28 mouse cellular contexts compared by ENCODE assay signal in the genomic region with DNA sequence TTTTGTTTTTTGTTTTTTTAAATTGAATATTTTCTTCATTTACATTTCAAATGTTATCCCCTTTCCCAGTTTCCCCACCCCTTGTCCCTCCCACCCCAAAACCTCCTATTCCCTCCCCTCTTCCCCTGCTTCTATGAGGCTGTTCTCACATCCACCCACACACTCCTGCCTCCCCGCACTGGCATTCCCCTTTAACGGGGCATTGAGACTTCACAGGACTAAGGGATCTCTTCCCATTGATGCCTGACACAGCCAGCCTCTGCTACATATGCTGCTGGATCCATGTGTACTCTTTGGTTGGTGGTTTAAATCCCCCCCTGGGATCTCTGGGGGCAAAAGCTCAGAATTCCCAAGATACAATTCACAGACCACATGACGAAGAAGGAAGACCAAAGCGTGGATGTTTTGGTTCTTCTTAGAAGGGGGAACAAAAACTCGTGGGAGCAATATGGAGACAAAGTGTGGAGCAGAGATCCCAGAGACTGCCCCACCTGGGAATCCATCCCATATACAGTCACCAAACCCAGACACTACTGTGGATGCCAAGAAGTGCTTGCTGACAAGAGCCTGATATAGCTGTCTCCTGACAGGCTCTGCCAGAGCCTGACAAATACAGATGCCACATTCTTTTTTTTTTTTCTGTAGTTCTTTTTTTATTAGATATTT. TPM values are rescaled to one million over a fixed set of nuclear protein-coding genes. Genes with fewer than 3 reads are reported as not detected.
DNase-seq lines count a peak whose midpoint lies in the region; ATAC-seq and TF ChIP-seq lines count a peak whose summit lies in the region.
"Had no signal": no experiment of that assay in that cellular context is flagged by ENCODE, and none has a peak within 500 bp of the region (broad histone marks: within the 10 kb centered on the region; RNA-seq: fewer than 3 reads in every experiment).

No protein-coding gene starts in this region.

- TF ChIP-seq CTCF in forebrain, postnatal 0 days (IDR thresholded peaks at IDR 0.05; ENCODE audit: low read depth) = no peak

- 73% methylated on average over 5 of the region's 5 CpGs for WGBS in forebrain, postnatal 0 days
- WGBS in forebrain, embryonic 16.5 days = 79% methylated on average over 5 of the region's 5 CpGs

- no peaks in the 10 kb centered on the region for H3K27me3 ChIP-seq in forebrain, postnatal 0 days (ENCODE audit: insufficient read depth, low read length)
- no peaks in the 10 kb centered on the region for H3K27me3 ChIP-seq in forebrain, embryonic 16.5 days (replicated peaks; ENCODE audit: control insufficient read depth, insufficient read depth, low read length)
- H3K27me3 ChIP-seq: embryonic facial prominence, embryonic 15.5 days; heart, embryonic 12.5 days; hindbrain, embryonic 15.5 days had no signal

- intact Hi-C loops in left cerebral cortex, postnatal 36 days (cut with DNase I) = no loop called here

- H3K4me2 ChIP-seq in forebrain, postnatal 0 days (ENCODE audit: low read depth) = no peak overlapping the region
- no peak overlapping the region for H3K4me2 ChIP-seq in forebrain, embryonic 16.5 days (ENCODE audit: low read length)
- H3K4me2 ChIP-seq: embryonic facial prominence, embryonic 15.5 days; heart, embryonic 12.5 days; hindbrain, embryonic 15.5 days had no signal

- H3K4me3 ChIP-seq in forebrain, postnatal 0 days (ENCODE audit: low read depth, low read length) = no peak overlapping the region
- no peak overlapping the region for H3K4me3 ChIP-seq in forebrain, embryonic 16.5 days (replicated peaks; ENCODE audit: low read length)
- H3K4me3 ChIP-seq: embryonic facial prominence, embryonic 15.5 days; erythroblast, embryonic 14.5 days; forebrain, embryonic 10.5 days; heart, adult 2 months; heart, embryonic 12.5 days; hindbrain, embryonic 15.5 days had no signal

- no peak overlapping the region for H3K27ac ChIP-seq in forebrain, postnatal 0 days (ENCODE audit: low read depth, low read length)
- no peak overlapping the region for H3K27ac ChIP-seq in forebrain, embryonic 16.5 days (ENCODE audit: low read length)
- H3K27ac ChIP-seq: embryonic facial prominence, embryonic 15.5 days; forebrain, embryonic 10.5 days; heart, adult 2 months; hindbrain, embryonic 15.5 days had no signal

- H3K4me1 ChIP-seq in forebrain, postnatal 0 days (ENCODE audit: insufficient read depth) = no peaks in the 10 kb centered on the region
- H3K4me1 ChIP-seq in forebrain, embryonic 16.5 days (replicated peaks; ENCODE audit: control insufficient read depth, insufficient read depth, low read length) = no peaks in the 10 kb centered on the region
- H3K4me1 ChIP-seq: embryonic facial prominence, embryonic 15.5 days; forebrain, embryonic 10.5 days; hindbrain, embryonic 15.5 days had no signal

- DNase-seq in forebrain, postnatal 0 days = peak; percentile 1
- DNase-seq in left cerebral cortex, adult 11 months (ENCODE audit: low spot score) = peak; percentile 10
- no peak for DNase-seq in left cerebral cortex, postnatal 36 days (ENCODE audit: low spot score in 2 of 2)
- peak; percentile 36 for DNase-seq in right cerebral cortex, adult 18-20 months
- DNase-seq in right cerebral cortex, postnatal 25 days = no peak
- peak; percentile 51 for DNase-seq in telencephalon, adult 2 months (ENCODE audit: low read depth, low spot score)
- DNase-seq: adrenal gland, adult 8-10 months; adrenal gland, postnatal 36 days; B cell, adult 2 months; cerebellum, adult 11 months; cerebellum, adult 8-10 months; cerebellum, postnatal 14 days; embryo, embryonic 11 days; gastrocnemius, postnatal 14 days; heart, adult 2 months; heart, postnatal 36 days had no signal

- ATAC-seq in forebrain, postnatal 0 days = no peak
- ATAC-seq in forebrain, embryonic 16.5 days = no peak
- ATAC-seq: CD4-positive, CD25-positive, alpha-beta regulatory T cell, adult 4 months; forebrain, embryonic 14.5 days had no signal

- H3K9ac ChIP-seq in forebrain, postnatal 0 days = no peak overlapping the region
- no peak overlapping the region for H3K9ac ChIP-seq in forebrain, embryonic 16.5 days (replicated peaks; ENCODE audit: low read depth, low read length)
- H3K9ac ChIP-seq: embryonic facial prominence, embryonic 15.5 days; heart, embryonic 12.5 days; hindbrain, embryonic 15.5 days had no signal

- no peaks in the 10 kb centered on the region for H3K9me3 ChIP-seq in forebrain, postnatal 0 days (ENCODE audit: low read length)
- no peaks in the 10 kb centered on the region for H3K9me3 ChIP-seq in forebrain, embryonic 16.5 days (ENCODE audit: control insufficient read depth, low read length)
- H3K9me3 ChIP-seq: embryonic facial prominence, embryonic 15.5 days; forebrain, embryonic 10.5 days; G1E; heart, embryonic 12.5 days; hindbrain, embryonic 15.5 days had no signal

- no peaks in the 10 kb centered on the region for H3K36me3 ChIP-seq in forebrain, postnatal 0 days (ENCODE audit: insufficient read depth)
- no peaks in the 10 kb centered on the region for H3K36me3 ChIP-seq in forebrain, embryonic 16.5 days (ENCODE audit: control insufficient read depth, insufficient read depth)
- H3K36me3 ChIP-seq: embryonic facial prominence, embryonic 15.5 days; forebrain, embryonic 10.5 days; G1E; heart, embryonic 12.5 days; hindbrain, embryonic 15.5 days had no signal

RNA-seq across cellular contexts. Expression of a gene that starts 40.4 kb away (rescaled TPM):
- total RNA-seq in forebrain, postnatal 0 days (2014; rRNA removed) = 0.15 TPM in 1 of 2 replicates, not detected in the other
- 0.44 and 0.58 TPM in 2 replicates for polyA plus RNA-seq in forebrain, postnatal 0 days (2015; fragmentation: Nextera tagmentation; extraction: Ambion mirVana)
- 0.36 and 0.44 TPM in 2 replicates for polyA plus RNA-seq in forebrain, embryonic 16.5 days (2015; fragmentation: Nextera tagmentation; extraction: Ambion mirVana)
- total RNA-seq in left cerebral cortex, postnatal 36 days (2021) = not detected
- total RNA-seq: adrenal gland, adult 8-10 months; adrenal gland, postnatal 36 days; common myeloid progenitor, adult 5-6 weeks; heart, adult 2 months; heart, postnatal 36 days had no signal
- polyA plus RNA-seq: CD4-positive, CD25-positive, alpha-beta regulatory T cell, adult 4 months; embryonic facial prominence, embryonic 11.5 days; erythroblast, embryonic 14.5 days; forebrain, embryonic 10.5 days; G1E; heart, embryonic 12.5 days; heart, embryonic 16.5 days had no signal

Comparison
In these comparisons a context has a peak if more than half of its experiments do, and no peak if none do; other contexts are left out.
1. DNase-seq: peak in forebrain, postnatal 0 days (single experiment), left cerebral cortex, adult 11 months (single experiment), right cerebral cortex, adult 18-20 months (single experiment) and telencephalon, adult 2 months (single experiment); none in left cerebral cortex, postnatal 36 days (0 of 2) and right cerebral cortex, postnatal 25 days (single experiment).